Mouse (Mus musculus) adrenal gland, adult 18-20 months (tissue): Measurements from ENCODE around the gene Scarf1. TPM values are rescaled to one million over a fixed set of nuclear protein-coding genes. Genes with fewer than 3 reads are reported as not detected.
A peak's percentile ranks its signal among the peaks of the same experiment; 100 is the strongest.

ENCODE experiments used
- DNase-seq, 2 experiments: peaks; one replicate each; pipeline ENCODE4 v3.0.0; 2021 to 2022; ENCODE audit warnings: low spot score in 2 of 2
- long read RNA-seq, 2 experiments: library from polyadenylated mRNA; stranded (forward); transcript quantifications; one replicate each; pipeline ENCODE4 v2.0.0; 2021
- total RNA-seq, 2 experiments: library from RNA; stranded (reverse); gene quantifications; 1 replicate in 1 of 2; 2 replicates in 1 of 2; pipeline ENCODE4 v1.2.3; 2021

The Scarf1 gene
- 1 to 10 TPM; 7.5 TPM for total RNA-seq
- long read RNA-seq, experiment 1, transcript Scarf1-201 (11 exons, 2,887 nt), result major isoform, 9 of 13 reads
- long read RNA-seq, experiment 1, partial matches to known transcripts, result 2 of 13 reads
- long read RNA-seq, experiment 1, other reads (novel, unspliced or antisense), result 1 of 13 reads
- long read RNA-seq, experiment 2, partial matches to known transcripts, result 7 of 11 reads
- long read RNA-seq, experiment 2, other reads (novel, unspliced or antisense), result 0 of 11 reads

DNA sequence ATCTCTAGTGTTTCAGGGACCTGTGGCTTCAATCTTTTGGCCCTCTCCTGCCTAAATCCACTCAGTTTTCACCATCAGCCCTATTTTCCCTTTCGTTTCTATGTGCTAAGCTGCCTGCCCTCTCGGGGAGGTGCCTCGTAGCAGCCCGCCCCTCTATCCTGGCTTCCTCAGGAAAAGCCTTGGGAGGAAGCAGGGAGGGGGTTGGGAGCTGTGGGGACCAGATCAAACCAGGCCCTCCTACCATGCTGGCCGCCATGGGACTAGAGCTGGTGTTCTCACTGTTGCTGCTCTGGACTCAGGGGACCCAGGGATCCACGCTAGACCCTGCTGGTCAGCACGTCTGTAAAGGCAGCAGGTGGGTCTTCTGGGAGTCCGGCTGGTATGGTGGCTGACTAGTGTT is at the start of gene Scarf1:
Gene Scarf1 (plus strand): TSS at position 205 of the 400 bp plus-strand sequence.
- no peak for DNase-seq

DNA sequence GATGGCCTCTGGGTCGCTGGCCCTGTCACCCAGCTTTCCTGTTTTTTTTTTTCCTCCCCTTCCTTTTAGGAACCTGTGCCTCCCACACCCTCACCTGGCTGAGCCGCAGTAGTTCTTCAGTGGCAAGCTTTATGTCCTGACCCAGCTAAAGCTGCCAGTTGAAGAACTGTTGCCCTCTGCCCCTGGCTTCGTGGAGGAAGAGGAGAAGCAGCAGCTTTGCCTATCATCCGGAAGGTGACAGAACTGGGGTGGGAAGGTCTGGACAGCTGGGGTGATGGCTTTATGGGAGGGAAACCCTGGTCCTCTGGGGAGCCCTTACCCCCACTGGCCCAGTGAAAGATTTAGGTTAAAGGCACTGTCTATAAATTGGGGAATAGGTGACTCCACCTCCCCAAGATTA is 49.7 kb upstream of the Scarf1 start:
- DNase-seq, result no peak

DNA sequence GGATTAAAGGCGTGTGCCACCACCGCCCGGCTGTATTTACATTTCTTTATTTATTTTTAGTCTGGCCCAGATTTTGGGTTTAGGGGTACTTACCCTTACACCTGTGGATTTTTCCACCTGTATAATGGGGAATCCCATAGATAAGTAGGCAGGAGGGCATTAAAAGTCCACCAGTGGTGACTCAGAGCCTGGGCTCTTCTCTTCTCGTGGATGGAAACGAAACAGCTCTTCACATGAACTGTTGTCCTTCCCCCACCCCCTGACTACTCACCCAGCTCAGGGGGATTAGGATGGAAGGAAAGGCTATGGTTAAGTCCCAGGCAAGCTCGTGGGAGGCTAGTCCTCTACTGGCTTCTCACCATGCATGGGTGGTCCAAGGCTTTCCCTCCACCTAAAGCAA is 48.9 kb upstream of the Scarf1 start:
- no peak for DNase-seq

DNA sequence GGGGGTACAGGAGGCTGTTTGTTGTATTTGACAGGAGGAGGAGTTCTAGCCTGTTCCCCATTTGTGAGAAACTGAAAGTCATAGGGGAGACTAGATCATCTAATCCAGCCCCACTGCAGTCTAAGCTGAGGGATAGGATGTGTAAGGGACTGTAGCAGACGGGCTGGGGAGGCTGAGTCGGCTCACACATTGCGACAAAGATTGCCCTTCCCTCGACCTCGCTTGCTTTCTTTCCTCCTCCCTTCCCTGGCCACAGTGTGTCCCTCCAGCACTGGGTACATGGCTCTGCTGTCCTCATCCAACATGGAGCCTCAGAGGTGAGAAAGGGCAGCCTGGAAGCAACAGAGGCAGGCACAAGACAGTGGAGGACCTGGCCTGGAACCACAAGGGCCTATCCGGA is 48.3 kb upstream of the Scarf1 start:
- no peak for DNase-seq

DNA sequence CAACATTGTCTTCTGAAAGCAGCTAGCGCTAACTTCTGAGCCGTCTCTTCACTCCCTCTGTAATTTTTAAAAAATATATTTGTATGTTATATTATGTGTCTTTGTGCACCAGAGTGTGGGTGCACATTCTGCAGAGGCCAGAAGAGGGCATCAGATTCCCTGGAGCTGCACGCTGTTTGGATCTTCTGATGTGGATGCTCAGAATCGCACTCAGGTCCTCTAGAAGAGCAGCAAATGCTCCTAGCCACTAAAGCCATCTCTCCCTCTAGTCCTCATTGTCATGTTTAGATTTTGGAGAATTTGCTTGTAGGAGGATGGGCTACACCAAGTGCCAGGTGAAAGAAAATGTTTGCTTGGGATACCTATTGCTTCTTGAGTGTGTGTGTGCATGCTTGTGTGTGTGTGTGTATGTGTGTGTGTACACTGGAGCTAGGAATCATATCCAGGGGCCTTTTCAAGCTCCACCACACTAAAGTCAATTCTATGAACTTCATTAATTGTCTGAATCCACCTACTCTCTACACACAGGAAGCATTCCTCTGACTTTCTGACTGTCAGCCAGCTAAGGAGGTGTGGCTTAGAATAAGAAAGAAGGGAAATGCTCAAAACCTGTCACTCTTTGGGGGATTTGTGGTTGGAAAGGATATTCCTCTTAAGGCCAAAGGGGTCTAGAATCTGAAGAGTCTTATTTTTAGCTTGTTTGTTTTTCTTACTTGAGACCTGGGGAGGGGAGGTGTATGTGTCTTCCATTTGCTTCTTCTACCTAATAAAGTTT is 46.4 kb upstream of the Scarf1 start:
- DNase-seq, result no peak

DNA sequence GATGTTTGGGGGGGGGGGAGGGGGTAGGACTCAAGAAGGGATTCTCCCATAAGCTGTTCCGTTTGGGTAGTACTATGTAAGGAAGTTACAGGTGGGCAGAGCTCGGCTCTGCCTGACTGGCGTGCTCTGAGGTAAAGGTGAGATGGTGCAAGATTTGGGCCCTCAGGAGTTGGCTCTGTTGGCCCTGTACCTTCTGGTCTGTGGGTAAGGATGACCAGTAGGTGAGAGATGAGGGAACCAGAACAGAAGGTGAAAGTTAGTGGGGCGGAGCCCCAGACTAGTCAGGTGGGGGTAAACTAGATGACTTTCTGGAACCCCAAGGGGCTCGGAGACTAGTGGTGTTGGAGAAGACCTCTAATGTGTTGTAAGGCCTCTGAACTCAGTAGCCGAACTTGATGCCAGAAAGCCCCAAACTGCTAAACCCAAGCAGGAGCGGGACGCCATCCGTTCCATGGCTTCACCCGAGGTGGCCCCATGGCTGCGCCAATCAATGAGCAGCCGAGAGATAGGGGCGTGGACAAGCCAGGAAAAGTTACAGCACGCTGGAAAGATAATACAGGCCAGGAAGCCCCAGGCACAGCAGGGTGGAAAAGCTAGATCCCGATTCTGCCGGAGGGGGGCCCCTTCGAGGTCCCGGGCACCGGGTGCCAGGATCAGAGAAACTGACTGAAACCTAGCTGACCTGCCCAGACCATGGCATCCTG is 45.7 kb upstream of the Scarf1 start:
- DNase-seq, result peak; percentile 54 to 60

DNA sequence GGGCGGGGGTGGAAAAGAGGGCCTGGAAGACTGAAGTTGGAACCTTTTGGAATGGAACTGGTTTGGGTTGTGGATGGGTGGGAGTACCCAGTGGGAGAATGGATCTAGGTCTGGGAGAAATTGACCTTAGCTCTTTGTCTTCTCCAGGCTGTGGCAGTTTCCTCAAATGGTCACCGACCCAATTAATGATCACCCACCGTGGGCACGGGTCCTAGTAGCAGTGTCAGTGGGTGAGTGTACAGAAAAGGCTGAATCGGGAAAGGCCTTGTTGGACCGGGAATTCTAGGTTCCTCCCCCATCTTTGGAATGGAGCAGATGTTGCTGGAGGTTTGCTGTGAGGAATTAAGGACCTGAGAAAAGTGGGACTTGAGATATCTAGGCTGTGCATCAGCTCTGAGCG is 44.9 kb upstream of the Scarf1 start:
- DNase-seq, result no peak

DNA sequence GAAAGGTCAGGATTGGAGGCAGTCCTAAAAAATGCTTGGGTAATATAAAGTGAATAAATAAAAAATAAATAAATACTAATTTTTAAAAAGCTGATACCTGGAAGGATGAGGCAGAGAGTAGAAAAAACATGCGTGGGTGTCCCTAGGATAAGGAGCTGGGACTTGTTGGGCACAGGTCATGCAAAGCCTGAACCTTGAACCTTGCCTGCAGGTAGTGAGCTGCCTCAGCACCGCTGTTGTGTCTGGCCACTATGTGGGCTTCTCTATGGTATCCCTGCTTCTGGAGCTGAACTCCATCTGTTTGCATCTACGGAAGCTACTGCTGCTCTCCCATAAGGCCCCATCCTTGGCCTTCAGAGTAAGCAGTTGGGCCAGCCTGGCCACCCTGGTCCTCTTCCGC is 44.1 kb upstream of the Scarf1 start:
- no peak for DNase-seq

DNA sequence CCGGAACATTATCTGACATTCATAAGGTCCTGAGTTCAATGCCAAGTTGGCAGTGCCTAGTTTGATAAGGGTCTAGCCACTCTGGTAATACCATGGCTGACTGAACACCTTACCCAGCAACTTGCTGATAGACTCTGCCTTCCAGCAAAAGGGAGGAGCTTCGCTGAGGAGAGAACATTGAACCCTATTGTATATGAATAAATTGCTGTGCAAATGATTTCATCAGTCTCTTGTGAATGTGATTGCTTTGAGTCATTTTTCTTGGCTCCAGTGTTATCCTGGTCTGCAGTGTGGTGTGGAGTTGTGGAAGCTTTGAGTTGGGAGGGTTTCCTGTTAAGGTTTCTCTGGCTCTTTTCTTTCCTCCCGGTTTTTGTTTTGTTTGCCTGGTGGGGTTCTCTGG is 42.7 kb upstream of the Scarf1 start:
- no peak for DNase-seq

DNA sequence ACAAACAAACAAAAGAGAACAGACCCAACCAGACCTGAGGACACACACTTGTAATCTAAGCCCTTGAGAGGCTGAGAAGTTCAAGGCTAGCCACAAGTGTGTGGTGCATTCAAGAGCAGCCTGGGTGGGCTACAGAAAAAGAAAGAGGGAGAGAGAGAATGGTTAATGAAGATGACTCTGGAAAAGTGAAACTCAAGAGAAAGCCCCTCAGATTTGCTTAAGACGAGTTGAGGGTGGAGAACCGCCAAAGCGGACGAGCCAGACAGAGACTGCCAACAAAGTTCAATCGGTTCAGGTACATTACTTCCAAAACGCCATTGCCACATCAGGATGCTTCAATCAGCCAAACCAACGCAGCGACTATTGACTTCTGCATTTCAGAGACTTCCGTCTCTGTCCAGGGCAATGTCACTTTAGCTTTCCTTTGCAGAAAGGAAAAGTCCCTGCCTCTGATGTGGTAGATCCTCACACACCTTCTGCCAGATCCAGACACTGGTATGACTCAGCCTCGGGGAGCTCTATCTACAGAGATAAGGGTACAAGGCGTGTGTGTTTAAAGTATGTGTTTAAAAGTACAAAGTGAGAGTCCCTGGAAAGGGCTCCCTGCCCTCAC is 40.8 kb upstream of the Scarf1 start:
- DNase-seq, result no peak

DNA sequence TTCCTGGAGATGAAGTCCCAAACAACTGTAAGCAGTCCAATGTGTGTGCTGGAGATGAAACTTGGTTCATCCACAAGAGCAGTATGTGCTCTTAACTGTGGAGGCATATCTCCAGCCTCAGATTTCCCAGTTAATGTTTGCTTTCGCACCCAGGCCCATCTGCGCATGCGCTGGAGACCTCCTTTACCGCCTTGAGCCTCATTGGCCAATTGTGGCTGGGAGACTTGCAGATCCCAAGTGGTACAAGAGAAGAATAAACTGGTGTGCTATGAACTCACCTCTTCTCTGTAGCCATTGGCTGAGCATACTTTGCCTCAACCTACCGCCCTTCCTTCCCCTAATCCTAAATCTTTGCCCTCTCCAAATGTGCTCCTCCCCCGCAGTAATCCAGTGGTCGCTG is 40.0 kb upstream of the Scarf1 start:
- DNase-seq, result no peak

DNA sequence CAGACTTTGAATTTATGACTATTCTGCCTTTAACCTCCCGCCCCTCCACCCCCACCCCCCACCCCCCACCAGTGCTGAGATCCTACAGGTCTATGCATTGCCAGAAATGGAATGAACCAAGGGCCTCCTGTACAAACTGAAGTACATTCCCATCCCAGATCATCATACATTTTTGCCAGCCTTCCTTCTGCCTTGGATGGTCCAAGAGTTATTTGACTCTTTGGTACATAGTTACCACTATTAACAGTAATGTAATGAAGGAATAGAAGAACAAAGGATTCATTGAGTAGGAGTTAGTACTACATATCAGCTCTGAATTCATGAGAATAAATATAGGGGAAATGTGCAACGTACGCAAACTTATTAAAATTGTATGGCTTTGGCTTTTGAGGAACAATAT is 27.1 kb upstream of the Scarf1 start:
- no peak for DNase-seq

DNA sequence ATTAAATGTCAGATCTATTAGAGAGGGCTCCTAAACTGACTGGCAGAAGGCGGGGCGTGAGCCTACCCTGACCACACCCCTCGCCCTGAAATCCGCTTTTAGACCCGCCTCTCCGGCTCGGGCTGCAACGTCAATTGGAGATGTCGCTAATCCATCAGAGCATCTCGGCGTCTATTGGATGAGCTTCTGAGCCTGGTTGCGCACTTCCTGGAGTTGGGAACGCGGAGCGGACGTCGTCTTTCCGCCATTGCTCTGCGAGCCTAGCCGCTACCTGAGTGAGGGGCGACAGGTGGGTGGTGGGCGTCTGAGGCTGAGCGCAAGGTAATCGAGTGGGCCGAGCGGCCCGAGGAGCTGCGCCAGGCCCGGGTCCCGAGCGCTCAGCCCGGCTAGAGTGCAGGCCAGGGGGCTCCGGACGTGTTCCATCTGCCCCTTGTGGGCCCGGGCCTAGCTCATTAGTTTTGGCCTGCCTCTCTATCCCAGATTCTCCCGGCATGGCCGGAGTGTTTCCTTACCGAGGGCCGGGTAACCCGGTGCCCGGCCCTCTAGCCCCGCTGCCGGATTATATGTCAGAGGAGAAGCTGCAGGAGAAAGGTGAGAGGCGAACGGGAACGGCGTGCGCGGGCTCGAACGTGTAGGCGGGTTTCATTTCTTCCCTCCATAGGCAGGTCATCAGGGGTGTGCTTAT is 26.6 kb upstream of the Scarf1 start, which contains the start of gene Prpf8:
Gene Prpf8 (plus strand): TSS at position 216 of the 685 bp plus-strand sequence.
- peak; percentile 93 to 94 for DNase-seq

DNA sequence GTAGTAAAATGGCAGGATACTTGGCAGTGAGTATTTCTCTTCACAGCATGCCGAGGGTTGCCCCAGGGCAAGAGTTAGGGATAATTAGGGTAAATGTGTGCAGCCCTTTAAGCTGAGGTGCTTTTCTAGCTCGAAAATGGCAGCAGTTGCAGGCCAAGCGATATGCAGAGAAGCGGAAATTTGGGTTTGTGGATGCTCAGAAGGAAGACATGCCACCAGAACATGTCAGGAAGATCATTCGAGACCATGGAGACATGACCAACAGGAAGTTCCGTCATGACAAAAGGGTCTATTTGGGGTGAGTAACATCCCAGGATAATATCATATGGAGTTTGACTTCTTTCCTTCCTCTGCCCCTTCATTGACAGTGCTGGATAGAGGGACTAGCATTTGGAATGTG is 25.8 kb upstream of the Scarf1 start:
- DNase-seq, result no peak

DNA sequence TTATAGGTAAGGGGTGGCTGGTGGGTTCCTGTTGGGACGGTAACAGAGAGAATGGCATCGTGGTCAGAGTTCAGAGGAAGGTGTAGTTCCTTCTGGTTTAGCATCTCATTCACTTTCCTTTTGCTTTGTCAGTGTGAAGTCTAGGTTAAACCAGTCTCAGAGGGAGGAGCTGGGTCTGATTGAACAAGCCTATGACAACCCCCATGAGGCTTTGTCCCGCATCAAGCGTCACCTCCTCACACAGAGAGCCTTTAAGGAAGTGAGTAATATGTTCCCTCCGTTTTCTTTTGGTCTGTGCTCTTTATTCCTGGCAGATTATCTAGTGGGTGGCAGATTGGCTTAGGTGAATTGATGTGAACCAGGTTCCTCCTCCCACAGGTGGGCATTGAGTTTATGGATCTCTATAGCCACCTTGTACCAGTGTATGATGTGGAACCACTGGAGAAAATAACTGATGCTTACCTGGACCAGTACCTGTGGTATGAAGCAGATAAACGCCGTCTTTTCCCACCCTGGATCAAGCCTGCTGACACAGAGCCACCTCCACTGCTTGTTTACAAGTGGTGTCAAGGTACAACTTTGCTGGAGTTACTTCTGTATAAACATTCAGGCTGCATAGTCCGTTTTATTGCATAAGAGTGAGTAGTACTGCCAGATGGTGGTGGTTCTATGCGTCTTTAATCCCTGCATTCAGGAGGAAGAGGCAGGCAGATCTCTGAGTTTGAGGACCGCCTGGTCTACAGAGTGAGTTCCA is 18.9 kb upstream of the Scarf1 start:
- DNase-seq, result no peak

DNA sequence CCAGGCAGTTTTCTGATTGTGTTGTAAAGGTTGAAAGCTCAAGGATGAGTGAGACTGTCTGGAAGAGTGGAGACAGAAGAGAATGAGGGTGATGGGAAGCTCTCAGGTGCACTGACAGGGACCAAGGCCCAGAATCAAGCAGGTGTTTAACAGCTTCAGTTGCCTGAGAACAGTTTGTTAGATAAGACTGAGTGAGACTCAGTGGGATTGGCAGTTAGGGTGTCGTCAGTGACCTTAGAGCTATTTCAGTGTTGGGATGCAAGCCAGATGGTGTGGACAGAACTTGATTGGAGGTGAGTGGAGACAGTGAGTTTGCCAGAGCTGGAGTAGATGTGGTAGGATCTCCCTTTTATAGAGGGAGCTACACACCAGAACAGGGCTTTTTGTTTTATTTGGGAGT is 15.2 kb upstream of the Scarf1 start:
- DNase-seq, result no peak

DNA sequence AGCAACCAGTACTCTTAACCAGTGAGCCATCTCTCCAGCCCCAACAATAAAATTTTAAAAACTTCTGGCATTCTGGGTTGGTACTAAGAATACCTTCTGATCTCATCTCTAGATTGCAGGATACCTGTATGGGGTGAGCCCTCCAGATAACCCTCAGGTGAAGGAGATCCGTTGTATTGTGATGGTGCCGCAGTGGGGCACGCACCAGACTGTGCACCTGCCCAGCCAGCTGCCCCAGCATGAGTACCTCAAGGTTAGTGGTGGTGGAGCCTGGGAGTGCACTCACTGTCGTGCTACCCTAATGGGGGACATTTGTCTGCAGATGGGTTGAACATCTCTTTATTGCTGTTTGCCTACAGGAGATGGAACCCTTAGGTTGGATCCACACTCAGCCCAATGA is 5.2 kb upstream of the Scarf1 start:
- no peak for DNase-seq

DNA sequence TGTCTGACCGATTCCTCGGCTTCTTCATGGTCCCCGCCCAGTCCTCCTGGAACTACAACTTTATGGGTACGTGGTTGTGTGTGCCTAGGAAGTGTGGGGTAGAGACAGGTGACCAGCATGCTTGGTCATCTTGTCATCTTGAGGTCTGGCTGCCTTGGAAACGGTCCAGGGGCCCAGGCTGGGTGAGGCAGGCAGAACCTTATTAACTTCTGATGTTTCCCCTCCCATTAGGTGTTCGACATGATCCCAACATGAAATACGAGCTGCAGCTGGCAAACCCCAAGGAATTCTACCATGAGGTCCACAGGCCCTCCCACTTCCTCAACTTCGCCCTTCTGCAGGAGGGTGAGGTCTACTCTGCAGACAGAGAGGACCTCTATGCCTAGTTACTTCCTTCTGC is 4.4 kb upstream of the Scarf1 start:
- DNase-seq, result no peak

DNA sequence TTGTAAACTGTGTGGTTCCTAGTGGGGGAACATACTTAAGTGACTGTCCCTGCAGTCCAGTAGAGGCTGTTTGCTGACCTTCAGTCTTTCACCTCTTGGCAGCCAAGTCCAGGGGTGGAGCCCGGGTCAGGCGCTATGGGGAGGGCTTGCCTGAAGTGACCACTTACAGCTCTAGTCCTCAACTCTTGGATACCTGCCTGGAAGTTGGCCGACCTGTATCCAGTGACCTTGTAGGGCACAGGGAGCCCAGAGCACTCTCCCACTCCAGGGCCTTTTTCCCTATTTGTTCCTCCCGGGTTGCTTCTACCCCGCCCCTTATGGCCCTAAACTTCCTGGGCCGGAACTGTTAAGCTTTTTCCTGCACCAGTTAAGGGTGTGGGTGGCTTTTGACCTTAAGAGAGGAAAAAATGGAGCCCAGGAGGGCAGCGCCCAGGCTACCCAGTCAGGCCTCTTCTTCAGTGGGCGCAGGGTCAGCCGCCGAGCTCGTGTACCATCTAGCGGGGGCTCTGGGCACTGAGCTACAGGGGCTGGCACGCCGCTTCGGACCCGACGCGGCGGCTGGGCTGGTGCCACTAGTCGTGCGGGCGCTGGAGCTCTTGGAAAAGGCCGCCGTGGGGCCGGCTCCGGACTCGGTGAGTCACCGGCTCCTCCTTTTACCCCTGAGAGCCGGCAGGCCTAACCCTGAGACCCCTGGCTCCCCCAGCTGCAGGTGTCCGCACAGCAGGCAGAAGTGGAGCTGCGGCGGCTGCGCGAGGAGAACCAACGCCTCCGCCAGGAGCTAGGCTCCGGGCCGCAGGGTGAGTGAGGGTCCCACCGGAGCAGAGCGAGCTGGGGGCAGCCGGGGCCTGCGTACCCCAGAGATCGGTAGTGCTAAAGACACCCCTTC is 3.4 kb upstream of the Scarf1 start, which contains the start of gene Rilp:
Gene Rilp (plus strand): TSS at position 354 of the 886 bp plus-strand sequence.
- DNase-seq, result peak; percentile 61 to 70
